Comparison of ENCODE assay signal across 24 mouse cellular contexts in genomic region chr9:106638154-106638553, GRCm38 (mm10). TPM values are rescaled to one million over a fixed set of nuclear protein-coding genes. Genes with fewer than 3 reads are reported as not detected.
"Had no signal": no experiment of that assay in that cellular context is flagged by ENCODE, and none has a peak within 500 bp of the region (broad histone marks: within the 10 kb centered on the region; RNA-seq: fewer than 3 reads in every experiment).

No protein-coding gene starts in this region.

- H3K36me3 ChIP-seq: neural tube, embryonic 13.5 days; neural tube, embryonic 15.5 days; stomach, embryonic 15.5 days had no signal

- H3K4me2 ChIP-seq: neural tube, embryonic 13.5 days; neural tube, embryonic 15.5 days; stomach, embryonic 15.5 days had no signal

- H3K9ac ChIP-seq: neural tube, embryonic 13.5 days; neural tube, embryonic 15.5 days; stomach, embryonic 15.5 days had no signal

- H3K27me3 ChIP-seq: neural tube, embryonic 13.5 days; neural tube, embryonic 15.5 days; stomach, embryonic 15.5 days had no signal

- H3K4me3 ChIP-seq: neural tube, embryonic 13.5 days; neural tube, embryonic 15.5 days; stomach, embryonic 15.5 days had no signal

- H3K27ac ChIP-seq: neural tube, embryonic 13.5 days; neural tube, embryonic 15.5 days; stomach, embryonic 15.5 days; stomach, postnatal 0 days had no signal

- DNase-seq: retina, postnatal 1 day; right cerebral cortex, adult 18-20 months; right cerebral cortex, postnatal 14 days; right cerebral cortex, postnatal 25 days; right cerebral cortex, postnatal 4 days; spleen, adult 18-20 months; thymus, adult 18-20 months; thymus, adult 2 months; thymus, postnatal 14 days; thymus, postnatal 25 days; thymus, postnatal 36 days; thymus, postnatal 4 days had no signal

- H3K9me3 ChIP-seq: neural tube, embryonic 13.5 days; neural tube, embryonic 15.5 days; stomach, embryonic 15.5 days had no signal

- H3K4me1 ChIP-seq: neural tube, embryonic 13.5 days; neural tube, embryonic 15.5 days; stomach, embryonic 15.5 days had no signal

RNA-seq across cellular contexts. Expression of gene Iqcf6, which starts 11.8 kb away (rescaled TPM):
- total RNA-seq: neutrophil, adult 5-6 weeks had no signal
- polyA plus RNA-seq: neural tube, embryonic 13.5 days; neural tube, embryonic 14.5 days; neural tube, embryonic 15.5 days; small intestine, adult 2 months; spleen, adult 2 months; stomach, embryonic 14.5 days; stomach, embryonic 15.5 days; stomach, embryonic 16.5 days; stomach, postnatal 0 days; thymus, adult 2 months; thymus, postnatal 0 days; urinary bladder, adult 2 months had no signal

RNA-seq across cellular contexts. Expression of gene Grm2, which starts 17.7 kb away (rescaled TPM):
- total RNA-seq: neutrophil, adult 5-6 weeks had no signal
- polyA plus RNA-seq: spleen, adult 2 months; stomach, embryonic 14.5 days; stomach, embryonic 15.5 days; stomach, postnatal 0 days; urinary bladder, adult 2 months had no signal
